Mouse (Mus musculus): Measurements from ENCODE around the gene Tap2. TPM values are rescaled to one million over a fixed set of nuclear protein-coding genes. Genes with fewer than 3 reads are reported as not detected.

Tap2 gene
- total and polyA plus RNA-seq, 3 experiments = 54.8 to 121 (median 110) TPM

- dilution Hi-C loops (cut with MboI; ENCODE audit: extremely low pct_ligation_motif_present, extremely low pct_unique_long_range_greater_than_20kb, low sequenced_read_pairs) (no loop called here), in situ Hi-C loops (cut with MboI; ENCODE audit: low pct_ligation_motif_present, low pct_unique_long_range_greater_than_20kb, low sequenced_read_pairs) (no loop called here)
- Histone ChIP-seq H3K36me3 (replicated peaks in 1 of 2; ENCODE audit: control insufficient read depth in 1 of 2, insufficient read depth in 1 of 2, low read length in 1 of 2) (peaks cover 21 to 39% of the 10 kb centered on the region in 2 experiments), H3K4me1 (ENCODE audit: control insufficient read depth in 1 of 2, insufficient read depth in 2 of 2) (peaks cover 6 to 45% of the 10 kb centered on the region in 2 experiments), H3K9me3 (replicated peaks; ENCODE audit: low read length) (no peaks in the 10 kb centered on the region), H3K27ac (ENCODE audit: insufficient read depth, low read depth) (peak overlapping the region; percentile 82), H3K27me3 (replicated peaks) (no peaks in the 10 kb centered on the region), H3K9ac (ENCODE audit: insufficient read depth, low read depth) (peak overlapping the region; percentile 98), H3K4me3 (replicated peaks in 1 of 3; ENCODE audit: low read depth in 2 of 3, low read length in 2 of 3, poor library complexity in 1 of 3) (peak overlapping the region; percentile 78 to 96 (median 95)), H3K79me2 (replicated peaks; ENCODE audit: control insufficient read depth, extremely low read depth, insufficient read depth, poor library complexity, severe bottlenecking) (peaks cover 9% of the 10 kb centered on the region; the same call in 1 of the 2 replicates), H3K4me2 (ENCODE audit: insufficient read depth, low read depth, poor library complexity, severe bottlenecking) (peak overlapping the region; percentile 52)
- no peak for TF ChIP-seq JUN (IDR thresholded peaks at IDR 0.05; ENCODE audit: insufficient read depth, low read depth, low read length)
- no peak for TF ChIP-seq MAX (IDR thresholded peaks at IDR 0.05; ENCODE audit: low read length)
- peak; percentile 78; the same call in 1 of the 2 replicates for TF ChIP-seq CHD2 (IDR thresholded peaks at IDR 0.05; ENCODE audit: low read length)
- TF ChIP-seq MEF2A (IDR thresholded peaks at IDR 0.05; ENCODE audit: borderline replicate concordance, low read depth, low read length) = no peak
- no peak for TF ChIP-seq IRF4 (IDR thresholded peaks at IDR 0.05; ENCODE audit: low read depth, low read length)
- TF ChIP-seq UBTF (IDR thresholded peaks at IDR 0.05; ENCODE audit: low read depth, low read length) = 0 out of 2 replicates have a peak, but pooled peaks have one; percentile 21
- no peak for TF ChIP-seq CTCF (conservative IDR thresholded peaks at IDR 0.05 in 1 of 2, IDR thresholded peaks at IDR 0.05 in 1 of 2; ENCODE audit: low read depth in 2 of 2, low read length in 2 of 2)
- TF ChIP-seq EP300 (IDR thresholded peaks at IDR 0.05; ENCODE audit: low read length) = no peak
- no peak for TF ChIP-seq SMC3 (IDR thresholded peaks at IDR 0.05; ENCODE audit: low read depth, low read length)
- TF ChIP-seq HCFC1 (IDR thresholded peaks at IDR 0.05; ENCODE audit: low read depth, low read length) = peak; percentile 15; the same call in 1 of the 2 replicates
- DNase-seq (ENCODE audit: extremely low read depth) = no peak
Observed at GRCm38 (mm10) chr17:34264452-34265351, 61.4 kb downstream of the Tap2 start.

Other genes with a start within 250 kb of the Tap2 start
Only the 20 nearest of the 24 such genes appear.
- 8.6 and 11.9 TPM in 2 replicates for gene Ring1, start 178.8 kb upstream of the Tap2 start, total RNA-seq (2012; rRNA removed)
- gene Ring1, start 178.8 kb upstream of the Tap2 start, total RNA-seq (2014; rRNA removed) = 11.5 and 13.7 TPM in 2 replicates
- 18.0 and 23.1 TPM in 2 replicates for gene Ring1, start 178.8 kb upstream of the Tap2 start, polyA plus RNA-seq (2012; ENCODE audit: insufficient read length, low read depth)
- 44.8 and 47.1 TPM in 2 replicates for gene H2-Ke6, start 175.5 kb upstream of the Tap2 start, total RNA-seq (2012; rRNA removed)
- gene H2-Ke6, start 175.5 kb upstream of the Tap2 start, total RNA-seq (2014; rRNA removed) = 20.4 and 20.8 TPM in 2 replicates
- 31.7 and 34.5 TPM in 2 replicates for gene H2-Ke6, start 175.5 kb upstream of the Tap2 start, polyA plus RNA-seq (2012; ENCODE audit: insufficient read length, low read depth)
- 116 and 160 TPM in 2 replicates for gene Slc39a7, start 171.8 kb upstream of the Tap2 start, total RNA-seq (2012; rRNA removed)
- 96.8 and 97.2 TPM in 2 replicates for gene Slc39a7, start 171.8 kb upstream of the Tap2 start, total RNA-seq (2014; rRNA removed)
- gene Slc39a7, start 171.8 kb upstream of the Tap2 start, polyA plus RNA-seq (2012; ENCODE audit: insufficient read length, low read depth) = 105 and 108 TPM in 2 replicates
- gene Rxrb, start 171.7 kb upstream of the Tap2 start, total RNA-seq (2012; rRNA removed) = 42.7 and 47.7 TPM in 2 replicates
- gene Rxrb, start 171.7 kb upstream of the Tap2 start, total RNA-seq (2014; rRNA removed) = 27.0 and 27.4 TPM in 2 replicates
- gene Rxrb, start 171.7 kb upstream of the Tap2 start, polyA plus RNA-seq (2012; ENCODE audit: insufficient read length, low read depth) = 36.9 and 41.4 TPM in 2 replicates
- 6.0 and 7.6 TPM in 2 replicates for gene Col11a2, start 164.1 kb upstream of the Tap2 start, total RNA-seq (2012; rRNA removed)
- 3.0 and 4.5 TPM in 2 replicates for gene Col11a2, start 164.1 kb upstream of the Tap2 start, total RNA-seq (2014; rRNA removed)
- 5.8 and 7.2 TPM in 2 replicates for gene Col11a2, start 164.1 kb upstream of the Tap2 start, polyA plus RNA-seq (2012; ENCODE audit: insufficient read length, low read depth)
- gene H2-Oa, start 111.2 kb upstream of the Tap2 start, total RNA-seq (2012; rRNA removed) = 16.1 and 21.5 TPM in 2 replicates
- 32.8 and 42.7 TPM in 2 replicates for gene H2-Oa, start 111.2 kb upstream of the Tap2 start, total RNA-seq (2014; rRNA removed)
- 30.5 and 40.4 TPM in 2 replicates for gene H2-Oa, start 111.2 kb upstream of the Tap2 start, polyA plus RNA-seq (2012; ENCODE audit: insufficient read length, low read depth)
- 67.7 and 77.4 TPM in 2 replicates for gene H2-DMa, start 84.0 kb upstream of the Tap2 start, total RNA-seq (2012; rRNA removed)
- 114 and 119 TPM in 2 replicates for gene H2-DMa, start 84.0 kb upstream of the Tap2 start, total RNA-seq (2014; rRNA removed)
- gene H2-DMa, start 84.0 kb upstream of the Tap2 start, polyA plus RNA-seq (2012; ENCODE audit: insufficient read length, low read depth) = 82.5 and 112 TPM in 2 replicates
- 101 and 125 TPM in 2 replicates for gene Brd2, start 80.9 kb upstream of the Tap2 start, total RNA-seq (2012; rRNA removed)
- gene Brd2, start 80.9 kb upstream of the Tap2 start, total RNA-seq (2014; rRNA removed) = 137 and 141 TPM in 2 replicates
- 247 and 252 TPM in 2 replicates for gene Brd2, start 80.9 kb upstream of the Tap2 start, polyA plus RNA-seq (2012; ENCODE audit: insufficient read length, low read depth)
- gene H2-DMb2, start 60.2 kb upstream of the Tap2 start, total RNA-seq (2012; rRNA removed) = 107 and 135 TPM in 2 replicates
- gene H2-DMb2, start 60.2 kb upstream of the Tap2 start, total RNA-seq (2014; rRNA removed) = 173 and 199 TPM in 2 replicates
- gene H2-DMb2, start 60.2 kb upstream of the Tap2 start, polyA plus RNA-seq (2012; ENCODE audit: insufficient read length, low read depth) = 161 and 175 TPM in 2 replicates
- gene H2-DMb1, start 50.5 kb upstream of the Tap2 start, total RNA-seq (2012; rRNA removed) = 60.7 and 67.0 TPM in 2 replicates
- 77.4 and 102 TPM in 2 replicates for gene H2-DMb1, start 50.5 kb upstream of the Tap2 start, total RNA-seq (2014; rRNA removed)
- 147 and 149 TPM in 2 replicates for gene H2-DMb1, start 50.5 kb upstream of the Tap2 start, polyA plus RNA-seq (2012; ENCODE audit: insufficient read length, low read depth)
- 164 and 184 TPM in 2 replicates for gene Tap1, start 16.0 kb upstream of the Tap2 start, total RNA-seq (2012; rRNA removed)
- gene Tap1, start 16.0 kb upstream of the Tap2 start, total RNA-seq (2014; rRNA removed) = 90.1 and 102 TPM in 2 replicates
- gene Tap1, start 16.0 kb upstream of the Tap2 start, polyA plus RNA-seq (2012; ENCODE audit: insufficient read length, low read depth) = 157 and 161 TPM in 2 replicates
- gene Psmb9, start 15.8 kb upstream of the Tap2 start, total RNA-seq (2012; rRNA removed) = 435 and 547 TPM in 2 replicates
- 156 and 159 TPM in 2 replicates for gene Psmb9, start 15.8 kb upstream of the Tap2 start, total RNA-seq (2014; rRNA removed)
- 192 and 196 TPM in 2 replicates for gene Psmb9, start 15.8 kb upstream of the Tap2 start, polyA plus RNA-seq (2012; ENCODE audit: insufficient read length, low read depth)
- 989 and 1,092 TPM in 2 replicates for gene Psmb8, start 5.8 kb upstream of the Tap2 start, total RNA-seq (2012; rRNA removed)
- 846 and 857 TPM in 2 replicates for gene Psmb8, start 5.8 kb upstream of the Tap2 start, total RNA-seq (2014; rRNA removed)
- 652 and 654 TPM in 2 replicates for gene Psmb8, start 5.8 kb upstream of the Tap2 start, polyA plus RNA-seq (2012; ENCODE audit: insufficient read length, low read depth)
- gene H2-Ob, start 35.4 kb downstream of the Tap2 start, total RNA-seq (2012; rRNA removed) = 8.4 and 13.7 TPM in 2 replicates
- 31.9 and 39.7 TPM in 2 replicates for gene H2-Ob, start 35.4 kb downstream of the Tap2 start, total RNA-seq (2014; rRNA removed)
- gene H2-Ob, start 35.4 kb downstream of the Tap2 start, polyA plus RNA-seq (2012; ENCODE audit: insufficient read length, low read depth) = 19.9 and 27.2 TPM in 2 replicates
- 114 and 158 TPM in 2 replicates for gene H2-Ab1, start 54.2 kb downstream of the Tap2 start, total RNA-seq (2012; rRNA removed)
- gene H2-Ab1, start 54.2 kb downstream of the Tap2 start, total RNA-seq (2014; rRNA removed) = 105 and 119 TPM in 2 replicates
- gene H2-Ab1, start 54.2 kb downstream of the Tap2 start, polyA plus RNA-seq (2012; ENCODE audit: insufficient read length, low read depth) = 634 and 699 TPM in 2 replicates
- gene H2-Aa, start 84.3 kb downstream of the Tap2 start, total RNA-seq (2012; rRNA removed) = 385 and 450 TPM in 2 replicates
- gene H2-Aa, start 84.3 kb downstream of the Tap2 start, total RNA-seq (2014; rRNA removed) = 481 and 488 TPM in 2 replicates
- 930 and 958 TPM in 2 replicates for gene H2-Aa, start 84.3 kb downstream of the Tap2 start, polyA plus RNA-seq (2012; ENCODE audit: insufficient read length, low read depth)
- gene H2-Eb1, start 102.3 kb downstream of the Tap2 start, total RNA-seq (2012; rRNA removed) = 574 and 629 TPM in 2 replicates
- 511 and 534 TPM in 2 replicates for gene H2-Eb1, start 102.3 kb downstream of the Tap2 start, total RNA-seq (2014; rRNA removed)
- gene H2-Eb1, start 102.3 kb downstream of the Tap2 start, polyA plus RNA-seq (2012; ENCODE audit: insufficient read length, low read depth) = 898 and 899 TPM in 2 replicates
- gene H2-Eb2, start 122.1 kb downstream of the Tap2 start, total RNA-seq (2012; rRNA removed) = 5.8 and 6.8 TPM in 2 replicates
- gene H2-Eb2, start 122.1 kb downstream of the Tap2 start, total RNA-seq (2014; rRNA removed) = 10.9 and 12.2 TPM in 2 replicates
- gene H2-Eb2, start 122.1 kb downstream of the Tap2 start, polyA plus RNA-seq (2012; ENCODE audit: insufficient read length, low read depth) = 10.2 and 11.4 TPM in 2 replicates
- 1.1 and 1.2 TPM in 2 replicates for gene Btnl2, start 151.3 kb downstream of the Tap2 start, total RNA-seq (2012; rRNA removed)
- gene Btnl2, start 151.3 kb downstream of the Tap2 start, total RNA-seq (2014; rRNA removed) = 1.9 and 2.0 TPM in 2 replicates
- gene Btnl2, start 151.3 kb downstream of the Tap2 start, polyA plus RNA-seq (2012; ENCODE audit: insufficient read length, low read depth) = 4.8 and 5.6 TPM in 2 replicates
- gene Btnl1, start 173.6 kb downstream of the Tap2 start, total RNA-seq (2012; rRNA removed) = 0.08 TPM in 1 of 2 replicates, not detected in the other
- gene Btnl1, start 173.6 kb downstream of the Tap2 start, total RNA-seq (2014; rRNA removed) = 0.14 TPM in 1 of 2 replicates, not detected in the other
- gene Btnl1, start 173.6 kb downstream of the Tap2 start, polyA plus RNA-seq (2012; ENCODE audit: insufficient read length, low read depth) = 0.11 TPM in 1 of 2 replicates, not detected in the other

Data from CH12.LX (cell line).